Mouse (Mus musculus): ENCODE data around the gene Aldh2.

DNA sequence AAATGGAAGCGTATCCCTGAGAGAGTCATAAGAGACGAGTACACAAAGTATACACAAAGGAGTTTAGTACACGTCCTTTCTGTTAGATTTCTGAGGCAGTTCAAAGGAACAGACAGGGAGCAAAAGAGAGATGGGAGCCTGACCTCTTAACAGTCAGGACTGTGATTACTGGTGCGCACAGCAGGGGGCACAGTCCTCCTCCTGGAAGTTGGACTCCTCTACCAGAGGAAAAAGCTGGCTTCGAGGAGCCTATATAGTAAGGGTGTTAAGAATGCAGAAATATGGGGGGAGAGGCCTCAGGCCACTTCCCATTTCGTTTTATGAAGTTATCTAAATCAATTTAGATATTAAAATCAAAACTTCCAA lies 47.1 kb downstream of the Aldh2 start:
- TF ChIP-seq POLR2A (IDR thresholded peaks at IDR 0.05; ENCODE audit: borderline replicate concordance, insufficient read depth, low read length), result no peak
- TF ChIP-seq CTCF (IDR thresholded peaks at IDR 0.05; ENCODE audit: borderline replicate concordance, insufficient read depth, low read depth, low read length), result no peak
